Mouse (Mus musculus) CH12.LX (cell line): Measurements from ENCODE around the gene Gm20388. TPM values are rescaled to one million over a fixed set of nuclear protein-coding genes. Genes with fewer than 3 reads are reported as not detected.

ENCODE experiments used
- DNase-seq: peaks from one replicate; pipeline ENCODE4 v3.0.0-alpha.2; 2013; ENCODE audit errors: extremely low read depth
- H3K27ac ChIP-seq: 2 replicates; pipeline ENCODE4 v1.5.1; 2012; ENCODE audit warnings: low read depth, mild to moderate bottlenecking, control low read depth, moderate library complexity; ENCODE audit not compliant: insufficient read depth
- H3K27me3 ChIP-seq: replicated peaks from 2 replicates; pipeline ENCODE3; 2012; ENCODE audit warnings: inconsistent platforms
- H3K36me3 ChIP-seq, 2 experiments: replicated peaks in 1 of 2; 2 replicates each; pipeline versions ENCODE3 to v1.6.1; 2012; ENCODE audit warnings: inconsistent platforms in 1 of 2, low read length in 1 of 2, mild to moderate bottlenecking in 1 of 2, mixed read lengths in 1 of 2, moderate library complexity in 1 of 2; ENCODE audit not compliant: control insufficient read depth in 1 of 2, insufficient read depth in 1 of 2
- H3K4me1 ChIP-seq, 2 experiments: 2 replicates each; pipeline ENCODE4 v1.6.1; 2012; ENCODE audit warnings: inconsistent platforms in 1 of 2, moderate library complexity in 1 of 2; ENCODE audit not compliant: insufficient read depth in 2 of 2, control insufficient read depth in 1 of 2
- H3K4me2 ChIP-seq: 2 replicates; pipeline ENCODE4 v1.6.1; 2012; ENCODE audit warnings: low read depth, mild to moderate bottlenecking, control low read depth; ENCODE audit not compliant: poor library complexity, insufficient read depth, severe bottlenecking
- H3K4me3 ChIP-seq, 3 experiments: fragments of 150-350 bp in 1 of 3; sonication (generic) in 1 of 3; replicated peaks in 1 of 3; 2 replicates each; pipeline versions ENCODE3 to v1.5.1; 2011 to 2012; ENCODE audit warnings: low read depth in 2 of 3, low read length in 2 of 3, mild to moderate bottlenecking in 2 of 3, moderate library complexity in 2 of 3, control low read depth in 1 of 3, improper control_type of control experiment in 1 of 3, inconsistent platforms in 1 of 3, mixed read lengths in 1 of 3; ENCODE audit not compliant: poor library complexity in 1 of 3
- H3K79me2 ChIP-seq: replicated peaks from 2 replicates; pipeline ENCODE4 v1.6.1; 2012; ENCODE audit warnings: mild to moderate bottlenecking, moderate library complexity; ENCODE audit not compliant: control insufficient read depth, poor library complexity, insufficient read depth, severe bottlenecking; ENCODE audit errors: extremely low read depth
- H3K9ac ChIP-seq: 2 replicates; pipeline ENCODE4 v1.6.1; 2012; ENCODE audit warnings: low read depth, mild to moderate bottlenecking, control low read depth, moderate library complexity; ENCODE audit not compliant: insufficient read depth
- H3K9me3 ChIP-seq: replicated peaks from 2 replicates; pipeline ENCODE3; 2012; ENCODE audit warnings: low read length, inconsistent platforms, mixed read lengths
- BHLHE40 ChIP-seq: IDR thresholded peaks from 2 replicates; pipeline ENCODE4 v1.6.1; 2011; ENCODE audit warnings: mild to moderate bottlenecking, low read depth, low read length, improper control_type of control experiment
- CHD1 ChIP-seq: IDR thresholded peaks from 2 replicates; pipeline ENCODE4 v1.6.1; 2012; ENCODE audit warnings: low read depth, low read length, improper control_type of control experiment, inconsistent platforms
- CHD2 ChIP-seq: IDR thresholded peaks from 2 replicates; pipeline ENCODE4 v1.6.1; 2011; ENCODE audit warnings: low read length, improper control_type of control experiment
- E2F4 ChIP-seq: IDR thresholded peaks from 2 replicates; pipeline ENCODE4 v1.6.1; 2011; ENCODE audit warnings: low read depth, low read length, improper control_type of control experiment; ENCODE audit not compliant: insufficient replicate concordance
- ELF1 ChIP-seq: IDR thresholded peaks from 2 replicates; pipeline ENCODE4 v1.6.1; 2014; ENCODE audit warnings: low read depth, mild to moderate bottlenecking, inconsistent platforms, low read length, improper control_type of control experiment
- EP300 ChIP-seq: IDR thresholded peaks from 2 replicates; pipeline ENCODE4 v1.6.1; 2011; ENCODE audit warnings: low read length, improper control_type of control experiment
- GABPA ChIP-seq: IDR thresholded peaks from 2 replicates; pipeline ENCODE4 v1.6.1; 2012; ENCODE audit warnings: low read depth, low read length, improper control_type of control experiment, inconsistent platforms; ENCODE audit not compliant: insufficient replicate concordance
- JUN ChIP-seq: IDR thresholded peaks from 2 replicates; pipeline ENCODE4 v1.6.1; 2011; ENCODE audit warnings: low read depth, mild to moderate bottlenecking, low read length, improper control_type of control experiment, moderate library complexity; ENCODE audit not compliant: insufficient read depth
- KAT2A ChIP-seq: IDR thresholded peaks from 2 replicates; pipeline ENCODE4 v1.6.1; 2012; ENCODE audit warnings: low read length, improper control_type of control experiment, inconsistent platforms; ENCODE audit not compliant: insufficient replicate concordance
- MAX ChIP-seq: IDR thresholded peaks from 2 replicates; pipeline ENCODE4 v1.6.1; 2011; ENCODE audit warnings: low read length, improper control_type of control experiment
- NRF1 ChIP-seq: IDR thresholded peaks from 2 replicates; pipeline ENCODE4 v1.6.1; 2014; ENCODE audit warnings: low read depth, mild to moderate bottlenecking, inconsistent platforms, low read length, improper control_type of control experiment, moderate library complexity
- POLR2A ChIP-seq: IDR thresholded peaks from 2 replicates; pipeline ENCODE4 v1.6.1; 2011; ENCODE audit warnings: low read depth, mild to moderate bottlenecking, improper control_type of control experiment, low read length
- POLR2AphosphoS2 ChIP-seq: IDR thresholded peaks from 2 replicates; pipeline ENCODE4 v1.6.1; 2011; ENCODE audit warnings: low read depth, low read length, improper control_type of control experiment
- RAD21 ChIP-seq: IDR thresholded peaks from 2 replicates; pipeline ENCODE4 v1.6.1; 2011; ENCODE audit warnings: low read depth, mild to moderate bottlenecking, low read length, improper control_type of control experiment, moderate library complexity
- SIN3A ChIP-seq: IDR thresholded peaks from 2 replicates; pipeline ENCODE4 v1.6.1; 2012; ENCODE audit warnings: low read length, improper control_type of control experiment, inconsistent platforms
- TCF12 ChIP-seq: IDR thresholded peaks from 2 replicates; pipeline ENCODE4 v1.6.1; 2014; ENCODE audit warnings: low read depth, mild to moderate bottlenecking, inconsistent platforms, low read length, improper control_type of control experiment
- UBTF ChIP-seq: IDR thresholded peaks from 2 replicates; pipeline ENCODE4 v1.6.1; 2012; ENCODE audit warnings: low read depth, mild to moderate bottlenecking, inconsistent platforms, low read length, improper control_type of control experiment, moderate library complexity
- USF1 ChIP-seq: IDR thresholded peaks from 2 replicates; pipeline ENCODE4 v1.6.1; 2014; ENCODE audit warnings: low read depth, mild to moderate bottlenecking, inconsistent platforms, low read length, improper control_type of control experiment
- ZC3H11A ChIP-seq: IDR thresholded peaks from 2 replicates; pipeline ENCODE4 v1.6.1; 2012; ENCODE audit warnings: low read depth, mild to moderate bottlenecking, inconsistent platforms, low read length, improper control_type of control experiment
- ZNF384 ChIP-seq: IDR thresholded peaks from 2 replicates; pipeline ENCODE4 v1.6.1; 2012; ENCODE audit warnings: low read depth, low read length, improper control_type of control experiment, inconsistent platforms
- dilution Hi-C: fragments of 300-500 bp; cut with MboI; formaldehyde crosslinking; loops from 2 replicates; pipeline ENCODE4 v1.14.3; 2020; ENCODE audit warnings: low sequenced_read_pairs; ENCODE audit not compliant: extremely low pct_unique_long_range_greater_than_20kb, extremely low pct_ligation_motif_present
- in situ Hi-C: fragments of 300-500 bp; cut with MboI; formaldehyde crosslinking; loops from 3 replicates; pipeline ENCODE4 v1.14.3; 2019; ENCODE audit warnings: low sequenced_read_pairs, low pct_ligation_motif_present, low pct_unique_long_range_greater_than_20kb, mixed read lengths
- polyA plus RNA-seq: library from polyadenylated mRNA; unstranded; fragments of >175 nt; gene quantifications from 2 replicates; pipeline ENCODE4 v1.2.1, GENCODE M21; 2012; ENCODE audit warnings: low read depth; ENCODE audit not compliant: insufficient read length
- total RNA-seq, 2 experiments: library from RNA; depleted of rRNA; stranded (reverse); fragments of 300-350 nt in 1 of 2; fragments of >200 nt in 1 of 2; gene quantifications; 2 replicates each; pipeline ENCODE4 v1.2.3; 2012 to 2014

Gm20388 gene
- total and polyA plus RNA-seq, 3 experiments, result 14.8 to 26.3 (median 22.2) TPM

DNA sequence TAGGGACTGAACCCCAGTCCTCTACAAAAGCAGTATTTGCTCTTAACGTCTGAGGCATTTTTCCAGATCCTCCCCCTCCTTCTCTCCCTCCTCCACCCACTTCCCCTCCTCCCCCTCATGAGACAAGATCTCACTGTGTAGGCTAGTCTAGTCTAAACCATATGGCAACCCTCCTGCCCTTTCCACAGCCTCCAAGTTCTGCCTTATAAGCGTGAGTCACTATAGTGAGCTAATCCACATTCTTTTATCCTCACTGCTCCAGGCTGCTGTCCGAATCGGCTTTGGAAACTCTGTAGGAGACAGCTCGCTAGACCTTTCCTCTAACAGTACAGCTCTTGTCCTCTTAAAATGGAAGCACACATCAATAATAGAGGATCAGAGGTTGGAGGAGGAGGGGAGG is 3956.3 kb downstream of the Gm20388 start:
- peaks cover 3% of the 10 kb centered on the region for H3K9me3 ChIP-seq
- H3K9ac ChIP-seq, result no peak overlapping the region
- no peak overlapping the region for H3K27ac ChIP-seq
- dilution Hi-C loops, result no loop called here
- H3K27me3 ChIP-seq, result peaks cover 42% of the 10 kb centered on the region
- H3K4me2 ChIP-seq, result no peak overlapping the region
- no peaks in the 10 kb centered on the region for H3K36me3 ChIP-seq
- H3K4me3 ChIP-seq, result no peak overlapping the region
- H3K4me1 ChIP-seq, result peaks cover 2% of the 10 kb centered on the region in 2 experiments; a peak in 1 of 4 replicates
- no peaks in the 10 kb centered on the region for H3K79me2 ChIP-seq
- no peak for DNase-seq
- TF ChIP-seq TCF12, result no peak
- no peak for TF ChIP-seq E2F4
- TF ChIP-seq KAT2A, result no peak
- TF ChIP-seq CHD1, result no peak
- no peak for TF ChIP-seq SIN3A
- TF ChIP-seq NRF1, result no peak
- TF ChIP-seq UBTF, result no peak
- no peak for TF ChIP-seq RAD21
- TF ChIP-seq ZNF384, result no peak
- TF ChIP-seq USF1, result no peak
- no peak for TF ChIP-seq ZC3H11A
- TF ChIP-seq MAX, result no peak
- no peak for TF ChIP-seq ELF1
- no peak for TF ChIP-seq CHD2
- no peak for TF ChIP-seq JUN
- TF ChIP-seq EP300, result no peak
- TF ChIP-seq GABPA, result no peak
- no peak for TF ChIP-seq POLR2A
- in situ Hi-C loops, result no loop called here

DNA sequence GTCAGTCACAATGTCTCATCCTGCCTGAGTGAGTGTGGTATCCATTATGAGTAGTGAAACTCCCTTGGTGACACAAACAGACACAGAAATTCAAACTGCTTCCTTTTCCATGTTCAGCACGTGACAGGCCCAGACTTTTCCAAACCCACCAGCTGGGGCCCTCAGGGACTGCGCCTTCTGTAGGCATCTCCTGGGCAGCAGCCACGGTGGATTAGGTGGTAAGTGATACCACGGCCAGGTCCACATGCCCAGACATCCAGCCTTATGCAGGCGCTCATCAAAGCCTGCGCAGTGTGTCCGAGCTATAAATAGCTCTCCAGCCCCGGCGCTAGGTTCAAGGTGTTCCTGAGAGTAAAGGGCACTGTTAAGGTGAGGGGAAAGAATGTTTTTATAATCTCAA is 3961.4 kb downstream of the Gm20388 start:
- Histone ChIP-seq H3K27me3 (peaks cover 18% of the 10 kb centered on the region), H3K9me3 (no peaks in the 10 kb centered on the region), H3K36me3 (no peaks in the 10 kb centered on the region), H3K79me2 (no peaks in the 10 kb centered on the region), H3K27ac (no peak overlapping the region), H3K9ac (no peak overlapping the region), H3K4me3 (no peak overlapping the region), H3K4me2 (no peak overlapping the region), H3K4me1 (peaks cover 0 to 4% of the 10 kb centered on the region in 2 experiments; a peak in 1 of 4 replicates)
- dilution Hi-C loops (no loop called here), in situ Hi-C loops (no loop called here)
- no peak for DNase-seq
- peak; percentile 58 for TF ChIP-seq BHLHE40
- TF ChIP-seq POLR2AphosphoS2, result no peak
